Mouse (Mus musculus) forebrain, embryonic 12.5 days (tissue): ENCODE results near the gene Dennd1b. TPM values are rescaled to one million over a fixed set of nuclear protein-coding genes. Genes with fewer than 3 reads are reported as not detected.

ENCODE experiments used
- ATAC-seq: fragments of 200-750 bp; cut with Nextera tagmentation; 2 replicates; pipeline ENCODE4 v1.8.0; 2017; ENCODE audit warnings: moderate TSS enrichment; ENCODE audit not compliant: low FRiP score
- H3K27ac ChIP-seq: fragments of 300-500 bp; sonication (generic); 2 replicates; pipeline ENCODE4 v1.5.1; 2016; ENCODE audit warnings: mild to moderate bottlenecking
- H3K27me3 ChIP-seq: fragments of 300-500 bp; sonication (generic); 2 replicates; pipeline ENCODE4 v1.6.1; 2016; ENCODE audit warnings: mild to moderate bottlenecking
- H3K36me3 ChIP-seq: fragments of 300-500 bp; sonication (generic); replicated peaks from 2 replicates; pipeline ENCODE4 v1.6.1; 2016; ENCODE audit warnings: mild to moderate bottlenecking
- H3K4me1 ChIP-seq: fragments of 300-500 bp; sonication (generic); 2 replicates; pipeline ENCODE4 v1.6.1; 2016
- H3K4me2 ChIP-seq: fragments of 300-500 bp; sonication (generic); 2 replicates; pipeline ENCODE4 v1.6.1; 2016; ENCODE audit warnings: mild to moderate bottlenecking, moderate library complexity
- H3K4me3 ChIP-seq: fragments of 300-500 bp; sonication (generic); replicated peaks from 2 replicates; pipeline ENCODE4 v1.5.1; 2016; ENCODE audit warnings: mild to moderate bottlenecking
- H3K9ac ChIP-seq: fragments of 300-500 bp; sonication (generic); 2 replicates; pipeline ENCODE4 v1.6.1; 2016; ENCODE audit warnings: mild to moderate bottlenecking
- H3K9me3 ChIP-seq: fragments of 300-500 bp; sonication (generic); 2 replicates; pipeline ENCODE4 v1.6.1; 2016
- WGBS: fragments of 180-500 bp; shearing (Covaris S2); methylation state at CpG from one replicate; pipeline ENCODE4 v1.1.7; 2016; 5-methylcytosine and 5-hydroxymethylcytosine counted together
- polyA plus RNA-seq: library from polyadenylated mRNA; unstranded; fragments of >200 nt; fragmentation: Nextera tagmentation; extraction: Ambion mirVana; gene quantifications from 2 replicates; pipeline ENCODE4 v1.2.1, GENCODE M21; 2016

Gene Dennd1b
- polyA plus RNA-seq, 1 experiment from 2014 or later: 14.5 TPM

DNA sequence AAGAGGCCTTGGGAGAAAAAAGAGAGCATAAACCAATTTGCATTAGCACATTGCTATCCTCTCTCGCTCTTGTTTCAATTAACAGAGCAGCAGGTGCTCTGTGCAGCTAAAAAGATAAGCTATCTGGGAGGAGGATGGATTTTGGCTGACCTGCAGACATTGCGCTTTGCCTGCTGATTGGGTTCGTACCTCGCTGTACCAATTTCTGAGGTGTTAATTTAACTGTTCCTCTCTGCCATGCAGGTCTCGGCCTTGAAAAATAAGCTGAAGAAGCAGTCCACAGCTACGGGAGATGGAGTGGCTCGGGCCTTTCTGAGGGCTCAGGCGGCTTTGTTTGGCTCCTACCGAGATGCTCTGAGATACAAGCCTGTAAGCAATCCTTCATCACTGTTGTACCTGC, 138.5 kb downstream of the Dennd1b start:
- no peak overlapping the region for H3K9ac ChIP-seq
- no peaks in the 10 kb centered on the region for H3K27me3 ChIP-seq
- ATAC-seq: peak; percentile 47; the same call in 1 of the 2 replicates
- H3K4me1 ChIP-seq: peaks cover 7% of the 10 kb centered on the region
- no peaks in the 10 kb centered on the region for H3K9me3 ChIP-seq
- H3K36me3 ChIP-seq: peaks cover 9% of the 10 kb centered on the region; the same call in 1 of the 2 replicates
- no peak overlapping the region for H3K4me3 ChIP-seq
- H3K27ac ChIP-seq: peak overlapping the region; percentile 50; the same call in 1 of the 2 replicates
- WGBS: 36% methylated on average over 9 of the region's 9 CpGs
- no peak overlapping the region for H3K4me2 ChIP-seq

DNA sequence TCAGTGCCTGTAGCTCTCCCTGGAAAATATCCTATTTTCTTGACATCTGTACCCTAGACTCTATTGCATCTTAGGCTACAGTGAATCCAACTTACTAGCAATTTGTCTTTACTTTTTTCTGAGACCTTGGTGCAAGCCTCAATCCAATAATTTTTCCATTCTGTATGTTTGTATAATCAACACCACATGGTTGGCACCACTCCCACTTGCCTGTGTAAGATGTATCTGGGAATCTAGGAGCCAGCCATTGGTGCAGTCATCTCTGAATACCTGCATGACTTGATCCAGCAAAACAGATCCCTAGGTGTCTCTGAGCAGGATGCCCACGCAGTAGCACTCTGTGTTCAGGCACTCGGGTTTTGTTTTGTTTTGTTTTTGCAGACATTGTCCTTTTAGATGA, 145.0 kb downstream of the Dennd1b start:
- Histone ChIP-seq H3K27me3 (no peaks in the 10 kb centered on the region), H3K9me3 (no peaks in the 10 kb centered on the region), H3K4me3 (no peak overlapping the region), H3K27ac (no peak overlapping the region), H3K9ac (no peak overlapping the region), H3K4me2 (no peak overlapping the region), H3K4me1 (no peaks in the 10 kb centered on the region), H3K36me3 (peaks cover 9% of the 10 kb centered on the region; the same call in 1 of the 2 replicates)
- no peak for ATAC-seq
- WGBS: 99% methylated on average over 2 of the region's 2 CpGs

DNA sequence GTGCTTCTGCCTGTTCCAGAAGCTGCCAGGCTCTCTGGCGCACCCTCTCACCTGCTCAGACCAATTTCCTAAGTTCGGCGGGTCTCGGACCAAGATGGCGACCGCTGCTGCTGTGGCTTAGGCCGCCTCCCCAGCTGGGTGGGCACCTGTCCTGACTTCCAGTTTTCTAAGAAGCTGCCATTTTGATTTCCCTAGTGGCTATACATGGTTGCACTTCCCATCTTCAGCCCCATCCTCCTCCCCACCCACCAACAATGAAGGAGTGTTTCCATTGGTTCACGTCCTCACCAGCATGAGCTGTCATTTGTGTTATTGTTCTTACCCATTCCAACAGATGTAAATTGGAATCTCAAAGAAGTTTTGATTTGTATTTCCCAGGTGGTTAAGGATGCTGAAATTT, 159.4 kb downstream of the Dennd1b start:
- Histone ChIP-seq H3K4me3 (no peak overlapping the region), H3K27me3 (no peaks in the 10 kb centered on the region), H3K4me1 (no peaks in the 10 kb centered on the region), H3K9ac (no peak overlapping the region), H3K36me3 (0 out of 2 replicates have a peak, but pooled peaks cover 3% of the 10 kb centered on the region), H3K9me3 (no peaks in the 10 kb centered on the region), H3K4me2 (no peak overlapping the region), H3K27ac (no peak overlapping the region)
- WGBS: 97% methylated on average over 8 of the region's 8 CpGs
- no peak for ATAC-seq

DNA sequence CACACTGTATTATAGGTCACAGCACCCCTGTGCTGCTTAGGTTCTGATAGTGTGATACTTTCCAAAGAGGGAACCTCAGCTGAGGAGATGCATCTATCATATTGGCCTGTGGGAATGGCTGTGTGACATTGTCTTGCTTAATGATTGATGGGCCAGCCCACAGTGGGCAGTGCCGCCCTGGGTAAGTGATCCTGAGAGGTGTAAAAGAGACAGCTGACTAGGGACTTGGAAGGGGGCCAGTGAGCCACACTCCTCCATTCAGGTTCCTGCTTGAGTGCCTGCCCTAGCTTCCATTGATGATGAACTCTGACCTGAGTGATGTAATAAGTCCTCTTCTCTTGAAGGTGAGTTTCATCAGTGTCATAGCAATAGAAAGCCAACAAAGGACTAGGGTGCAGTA, 176.4 kb downstream of the Dennd1b start:
- 64% methylated on average over 1 of the region's 1 CpGs for WGBS
- Histone ChIP-seq H3K9me3 (no peaks in the 10 kb centered on the region), H3K36me3 (no peaks in the 10 kb centered on the region; the same call in 1 of the 2 replicates), H3K9ac (no peak overlapping the region), H3K4me2 (no peak overlapping the region), H3K4me3 (no peak overlapping the region), H3K4me1 (0 out of 2 replicates have a peak, but pooled peaks cover 6% of the 10 kb centered on the region), H3K27me3 (no peaks in the 10 kb centered on the region), H3K27ac (no peak overlapping the region)
- ATAC-seq: no peak

DNA sequence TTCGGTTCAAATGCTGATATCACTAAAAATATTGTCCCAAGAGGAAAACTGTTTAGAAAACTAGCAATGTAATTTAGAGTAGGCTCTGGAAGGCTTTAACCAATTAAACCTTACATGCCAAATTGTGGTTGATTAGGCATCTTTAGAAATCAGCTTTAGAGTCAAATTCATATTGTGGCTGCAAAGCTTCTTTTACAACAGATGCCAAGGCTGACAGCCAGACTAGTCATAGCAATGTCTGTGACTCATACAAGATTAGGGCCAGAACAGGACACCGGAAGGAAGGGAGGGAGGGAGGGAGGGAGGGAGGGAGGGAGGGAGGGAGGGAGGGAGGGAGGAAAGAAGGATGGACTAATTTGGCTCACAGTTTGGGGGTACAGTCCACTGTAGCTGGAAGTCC, 182.3 kb downstream of the Dennd1b start:
- no peak for ATAC-seq
- Histone ChIP-seq H3K27ac (no peak overlapping the region), H3K4me2 (no peak overlapping the region), H3K27me3 (no peaks in the 10 kb centered on the region), H3K9me3 (no peaks in the 10 kb centered on the region), H3K4me1 (no peaks in the 10 kb centered on the region), H3K9ac (no peak overlapping the region), H3K36me3 (no peaks in the 10 kb centered on the region; the same call in 1 of the 2 replicates), H3K4me3 (no peak overlapping the region)
- WGBS: 79% methylated on average over 2 of the region's 2 CpGs

DNA sequence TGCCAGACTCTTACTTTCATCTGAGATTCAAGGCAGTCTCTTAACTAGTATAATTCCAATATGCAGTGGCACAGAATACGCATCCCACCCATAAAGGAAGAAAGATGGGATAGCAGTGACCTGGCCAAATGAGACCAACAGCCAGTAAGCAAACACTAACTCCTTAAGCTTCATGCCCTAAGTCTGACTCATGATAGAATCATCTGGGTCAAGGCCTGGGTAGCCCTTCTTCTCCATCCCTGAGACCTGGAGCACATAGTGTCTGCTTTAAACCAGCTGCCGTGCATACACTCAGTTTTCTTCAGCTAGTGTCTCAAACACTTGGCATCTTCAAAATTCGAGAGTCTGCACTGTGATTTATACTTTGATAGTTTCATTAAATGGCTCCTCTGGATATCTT, 183.1 kb downstream of the Dennd1b start:
- H3K27me3 ChIP-seq: no peaks in the 10 kb centered on the region
- H3K9ac ChIP-seq: no peak overlapping the region
- no peak overlapping the region for H3K27ac ChIP-seq
- no peak overlapping the region for H3K4me2 ChIP-seq
- H3K4me1 ChIP-seq: peaks cover 3% of the 10 kb centered on the region
- H3K9me3 ChIP-seq: no peaks in the 10 kb centered on the region
- no peak for ATAC-seq
- 90% methylated on average over 3 of the region's 3 CpGs for WGBS
- no peaks in the 10 kb centered on the region; the same call in 1 of the 2 replicates for H3K36me3 ChIP-seq
- H3K4me3 ChIP-seq: no peak overlapping the region

DNA sequence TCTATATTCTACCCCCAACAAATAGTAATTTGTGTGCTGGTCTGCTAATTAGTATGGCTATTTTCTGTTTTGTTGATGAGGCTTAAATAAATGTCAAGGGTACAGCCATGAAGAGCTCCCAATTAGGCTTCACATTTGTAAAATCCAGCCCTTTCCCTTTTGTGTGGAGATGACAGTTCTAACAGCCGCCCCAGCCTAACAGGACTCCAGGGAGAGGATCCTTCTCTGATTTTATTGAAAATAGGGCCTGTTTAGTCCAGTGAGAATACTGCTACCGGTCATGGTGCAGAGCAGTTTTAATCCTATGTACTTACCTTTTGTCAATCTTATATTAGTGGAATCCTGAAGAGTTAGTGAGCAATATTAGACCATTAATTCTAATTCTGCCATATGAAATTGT, 189.8 kb downstream of the Dennd1b start:
- peak; percentile 78 for ATAC-seq
- H3K9me3 ChIP-seq: no peaks in the 10 kb centered on the region
- no peak overlapping the region for H3K9ac ChIP-seq
- H3K27me3 ChIP-seq: no peaks in the 10 kb centered on the region
- H3K4me1 ChIP-seq: peaks cover 11% of the 10 kb centered on the region
- no peak overlapping the region for H3K4me3 ChIP-seq
- H3K36me3 ChIP-seq: no peaks in the 10 kb centered on the region
- peak overlapping the region; percentile 81 for H3K27ac ChIP-seq
- no peak overlapping the region for H3K4me2 ChIP-seq
- 17% methylated on average over 2 of the region's 2 CpGs for WGBS

DNA sequence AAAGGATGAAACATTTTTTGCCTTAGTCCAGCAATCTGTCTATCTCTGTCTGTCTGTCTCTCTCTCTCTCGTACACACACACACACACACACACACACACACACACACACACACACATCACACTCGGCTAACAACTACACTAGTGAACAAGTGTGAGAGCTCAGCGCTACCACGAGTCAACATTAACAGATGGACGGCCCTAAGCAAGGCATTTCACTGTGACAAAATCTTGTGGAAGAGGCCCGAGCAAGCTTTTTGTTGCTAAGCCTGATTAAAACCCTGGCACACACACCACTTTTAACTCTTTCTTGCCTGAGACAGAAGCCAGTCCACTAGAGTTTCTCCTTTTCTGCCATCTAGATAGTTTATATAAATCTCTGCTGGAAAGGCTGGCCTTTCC, 190.3 kb downstream of the Dennd1b start:
- no peaks in the 10 kb centered on the region for H3K36me3 ChIP-seq
- peak; percentile 85 for ATAC-seq
- no peaks in the 10 kb centered on the region for H3K27me3 ChIP-seq
- H3K4me3 ChIP-seq: no peak overlapping the region
- H3K9ac ChIP-seq: no peak overlapping the region
- H3K9me3 ChIP-seq: no peaks in the 10 kb centered on the region
- 12% methylated on average over 6 of the region's 6 CpGs for WGBS
- H3K4me2 ChIP-seq: no peak overlapping the region
- peak overlapping the region; percentile 70 for H3K27ac ChIP-seq
- peaks cover 11% of the 10 kb centered on the region for H3K4me1 ChIP-seq

DNA sequence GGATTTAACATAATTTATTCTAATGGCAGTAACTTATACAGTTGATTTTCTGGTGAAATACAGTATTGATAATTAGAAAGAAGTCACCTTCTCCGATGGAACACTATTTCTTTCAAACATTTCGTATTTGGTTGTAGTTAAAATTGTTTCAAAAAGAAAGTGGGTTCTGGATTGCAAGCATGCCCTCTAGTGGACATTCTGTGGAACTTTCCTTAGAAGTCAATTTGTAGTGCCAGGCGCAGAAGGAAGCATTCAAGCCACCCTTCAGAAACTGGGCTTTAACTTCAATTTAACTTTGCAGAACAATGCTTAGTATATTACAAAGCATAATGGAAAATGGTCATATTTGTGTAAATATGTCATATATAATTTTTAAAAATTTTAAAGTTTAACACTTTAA, 193.2 kb downstream of the Dennd1b start:
- no peak overlapping the region for H3K9ac ChIP-seq
- H3K4me3 ChIP-seq: no peak overlapping the region
- H3K4me1 ChIP-seq: peaks cover 11% of the 10 kb centered on the region
- 23% methylated on average over 3 of the region's 3 CpGs for WGBS
- H3K27me3 ChIP-seq: no peaks in the 10 kb centered on the region
- H3K4me2 ChIP-seq: no peak overlapping the region
- ATAC-seq: no peak
- no peaks in the 10 kb centered on the region for H3K36me3 ChIP-seq
- no peaks in the 10 kb centered on the region for H3K9me3 ChIP-seq
- no peak overlapping the region for H3K27ac ChIP-seq

DNA sequence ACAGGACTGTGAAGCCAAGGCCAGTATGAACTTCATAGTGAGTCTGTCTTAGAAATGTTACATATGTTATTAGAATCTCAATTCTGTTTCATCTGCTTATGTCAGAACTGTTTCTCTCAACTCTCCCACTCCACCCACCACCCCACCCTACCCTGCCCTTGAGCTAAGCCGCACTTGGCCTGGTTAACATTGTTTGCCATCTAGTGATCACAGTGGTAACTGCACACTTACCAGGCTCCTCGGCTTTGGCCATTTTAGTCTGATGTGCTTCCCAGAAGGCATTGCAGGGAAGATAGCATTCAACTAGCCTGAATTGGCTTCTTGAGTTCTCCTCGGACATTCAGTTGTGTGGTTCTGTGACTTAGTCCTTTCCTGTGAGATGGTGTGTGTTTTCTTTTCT, 198.4 kb downstream of the Dennd1b start:
- no peak overlapping the region for H3K4me3 ChIP-seq
- no peak for ATAC-seq
- peaks cover 3% of the 10 kb centered on the region; the same call in 1 of the 2 replicates for H3K4me1 ChIP-seq
- no peaks in the 10 kb centered on the region for H3K27me3 ChIP-seq
- no peak overlapping the region for H3K9ac ChIP-seq
- 51% methylated on average over 3 of the region's 3 CpGs for WGBS
- H3K27ac ChIP-seq: no peak overlapping the region
- no peak overlapping the region for H3K4me2 ChIP-seq
- no peaks in the 10 kb centered on the region for H3K9me3 ChIP-seq
- H3K36me3 ChIP-seq: no peaks in the 10 kb centered on the region

DNA sequence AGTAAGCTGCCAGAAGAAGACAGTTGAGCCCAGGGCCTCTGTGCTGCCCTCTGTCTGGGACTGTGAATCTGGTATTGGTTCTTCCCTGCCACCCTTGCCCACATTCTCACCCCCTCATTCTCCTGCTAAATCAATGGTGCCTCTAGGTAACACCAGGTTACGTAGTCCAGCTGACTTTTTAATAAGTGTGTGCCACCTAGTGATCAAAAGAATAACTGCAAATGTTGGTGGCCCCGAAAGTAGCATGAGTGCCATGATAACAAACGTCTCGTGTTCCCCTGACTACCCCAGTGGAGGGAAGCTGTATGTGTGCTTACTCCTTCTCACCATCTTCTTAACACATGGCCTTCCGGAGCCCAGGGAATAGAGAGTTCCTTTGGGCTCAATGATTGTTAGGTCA, 199.6 kb downstream of the Dennd1b start:
- Histone ChIP-seq H3K36me3 (no peaks in the 10 kb centered on the region; the same call in 1 of the 2 replicates), H3K9me3 (no peaks in the 10 kb centered on the region), H3K4me2 (no peak overlapping the region), H3K9ac (no peak overlapping the region), H3K4me3 (no peak overlapping the region), H3K27me3 (no peaks in the 10 kb centered on the region), H3K4me1 (peaks cover 3% of the 10 kb centered on the region; the same call in 1 of the 2 replicates), H3K27ac (no peak overlapping the region)
- 0 out of 2 replicates have a peak, but pooled peaks have one; percentile 27 for ATAC-seq
- WGBS: 43% methylated on average over 5 of the region's 5 CpGs

DNA sequence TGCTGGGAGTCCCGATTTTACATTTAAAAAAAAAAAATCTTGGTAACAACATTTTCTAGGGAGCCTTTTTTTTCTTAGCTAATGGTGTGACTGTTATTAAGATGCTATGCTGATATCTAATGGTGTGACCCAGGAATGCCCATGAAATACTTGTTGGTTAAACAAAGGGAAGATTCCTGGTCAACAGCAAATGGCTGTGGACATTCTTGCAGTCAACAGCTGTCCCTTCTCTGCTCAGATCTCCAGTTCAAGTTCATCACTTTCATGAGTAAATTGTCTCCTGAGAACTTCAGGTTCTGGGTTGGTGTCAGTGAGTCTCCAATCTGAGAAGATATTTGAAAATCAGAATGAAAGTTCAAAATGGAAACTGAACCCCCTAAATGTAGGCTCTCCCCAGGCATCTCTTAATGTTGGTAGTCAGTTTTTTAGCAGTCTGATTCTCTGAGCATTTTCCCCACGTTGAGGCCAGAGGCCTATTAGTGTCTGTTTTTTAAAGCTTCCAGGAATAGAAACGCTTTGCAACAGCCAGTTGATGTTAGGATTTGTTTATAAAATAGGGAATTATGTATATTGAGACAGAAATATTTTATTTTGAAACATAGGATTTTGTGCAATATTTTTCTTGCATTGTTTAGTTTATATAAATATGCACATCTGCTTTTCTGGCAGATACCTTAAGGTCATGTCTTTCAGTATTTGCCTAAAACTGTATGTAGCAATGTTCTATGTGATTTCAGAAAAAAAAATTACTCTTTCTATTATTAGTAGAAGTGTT, 211.0 kb downstream of the Dennd1b start:
- H3K4me3 ChIP-seq: no peak overlapping the region
- H3K4me1 ChIP-seq: no peaks in the 10 kb centered on the region
- H3K27me3 ChIP-seq: no peaks in the 10 kb centered on the region
- H3K9me3 ChIP-seq: no peaks in the 10 kb centered on the region
- no peak overlapping the region for H3K27ac ChIP-seq
- 0 out of 2 replicates have a peak, but pooled peaks cover 4% of the 10 kb centered on the region for H3K36me3 ChIP-seq
- H3K4me2 ChIP-seq: no peak overlapping the region
- no peak overlapping the region for H3K9ac ChIP-seq
- 84% methylated on average over 3 of the region's 3 CpGs for WGBS
- ATAC-seq: no peak

DNA sequence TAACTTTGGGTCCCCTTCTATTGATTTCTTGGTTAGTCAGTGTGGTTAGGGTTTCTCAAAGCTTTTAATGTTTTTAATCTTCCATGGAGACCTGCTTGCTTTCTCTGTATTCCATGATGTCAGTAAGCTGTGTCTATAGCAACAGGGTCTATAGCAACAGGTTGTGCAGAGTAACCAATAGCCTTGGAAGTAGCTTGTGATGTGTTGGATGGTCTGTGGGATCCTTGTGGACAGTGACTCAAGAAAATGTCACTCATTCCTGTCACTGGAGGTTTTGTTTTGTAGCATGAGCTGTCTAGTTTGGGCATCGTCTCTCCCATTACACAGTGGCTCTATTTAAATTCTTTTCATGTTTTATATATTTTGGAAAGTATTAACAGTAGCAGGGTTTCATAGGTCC, 216.5 kb downstream of the Dennd1b start:
- no peak for ATAC-seq
- no peaks in the 10 kb centered on the region for H3K4me1 ChIP-seq
- H3K27me3 ChIP-seq: no peaks in the 10 kb centered on the region
- H3K9ac ChIP-seq: no peak overlapping the region
- 92% methylated on average over 1 of the region's 1 CpGs for WGBS
- H3K9me3 ChIP-seq: no peaks in the 10 kb centered on the region
- H3K27ac ChIP-seq: no peak overlapping the region
- no peaks in the 10 kb centered on the region for H3K36me3 ChIP-seq
- no peak overlapping the region for H3K4me2 ChIP-seq
- no peak overlapping the region for H3K4me3 ChIP-seq
